Mouse (Mus musculus) cerebellum, postnatal 36 days (tissue): ENCODE results near the gene Zfp462.
A peak's percentile ranks its signal among the peaks of the same experiment; 100 is the strongest.

Experiments
- DNase-seq, 2 experiments: peaks; one replicate each; pipeline ENCODE4 v3.0.0; 2021 to 2022; ENCODE audit warnings: mixed read lengths in 2 of 2

The Zfp462 gene

DNA sequence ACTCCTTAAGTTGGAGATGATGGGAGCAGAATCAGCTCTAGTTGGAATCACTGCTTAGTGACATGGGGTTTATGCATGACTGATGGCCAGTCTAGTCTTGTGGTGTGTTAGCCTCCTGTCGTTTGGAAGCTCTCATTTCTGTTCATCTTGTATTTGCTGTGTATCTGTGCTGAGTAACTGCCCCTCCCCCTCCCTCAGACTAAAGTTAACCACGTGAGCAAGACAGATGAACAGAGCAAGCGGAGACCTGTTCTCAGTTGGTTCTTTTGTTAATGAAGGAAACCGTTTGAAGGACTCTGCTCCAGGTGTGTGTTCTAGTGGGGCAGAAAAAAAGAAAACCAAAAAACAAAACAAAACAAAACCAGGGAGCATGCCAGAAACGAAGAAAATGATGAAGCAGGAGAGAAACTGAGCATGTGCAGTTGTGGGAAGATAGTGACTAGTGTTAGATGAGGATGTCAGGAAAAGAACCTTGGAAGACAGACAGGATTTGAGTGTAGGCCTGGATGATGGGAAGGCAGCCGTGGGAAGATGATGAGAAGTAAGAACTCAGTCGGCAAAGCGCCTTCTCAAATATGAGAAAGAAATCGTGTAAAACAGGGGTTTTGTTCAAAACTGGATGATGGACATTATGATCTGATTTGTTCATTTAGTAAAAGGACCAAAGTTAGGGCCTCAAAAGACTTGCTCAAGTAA, 53.4 kb downstream of the Zfp462 start:
- DNase-seq: no peak

DNA sequence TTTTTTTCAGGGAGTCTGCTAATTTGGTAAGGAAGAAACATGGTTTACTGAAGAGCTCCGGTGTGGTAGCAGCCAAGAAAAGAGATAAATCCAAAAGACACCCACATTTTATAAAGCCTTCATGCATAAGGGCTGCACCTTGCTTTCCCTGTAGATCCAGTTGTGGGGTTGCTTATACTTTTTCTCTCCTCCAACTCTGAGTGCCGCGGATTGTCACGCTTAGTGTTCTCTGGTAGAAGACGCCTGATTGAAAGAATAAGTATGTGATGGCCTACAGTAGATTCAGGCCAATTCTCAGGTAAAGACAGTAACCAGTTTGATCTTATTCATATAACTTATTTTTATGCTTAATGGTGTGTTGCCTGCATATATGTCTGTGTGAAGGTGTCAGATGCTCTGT, 54.7 kb downstream of the Zfp462 start:
- DNase-seq: no peak

DNA sequence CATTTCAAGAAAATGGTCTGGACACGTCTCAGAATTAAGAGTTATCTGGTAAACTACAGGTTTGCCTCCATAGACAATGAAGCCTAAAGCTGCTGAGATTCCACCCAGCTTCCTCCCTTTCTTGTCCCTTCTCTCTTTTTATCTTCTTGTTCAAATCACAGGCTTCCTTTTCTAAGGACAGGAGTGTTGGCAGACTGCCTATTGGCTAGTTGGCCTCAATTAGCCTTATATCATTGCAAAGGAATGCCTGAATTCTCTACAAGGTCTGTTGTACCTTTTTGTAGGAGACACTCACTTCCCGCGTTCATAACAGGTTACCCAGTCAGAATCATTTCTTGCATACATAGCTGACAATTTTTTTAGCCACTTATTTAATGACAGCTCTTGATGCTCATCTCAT, 56.5 kb downstream of the Zfp462 start:
- peak in 1 of 2 experiments; percentile 23 for DNase-seq

DNA sequence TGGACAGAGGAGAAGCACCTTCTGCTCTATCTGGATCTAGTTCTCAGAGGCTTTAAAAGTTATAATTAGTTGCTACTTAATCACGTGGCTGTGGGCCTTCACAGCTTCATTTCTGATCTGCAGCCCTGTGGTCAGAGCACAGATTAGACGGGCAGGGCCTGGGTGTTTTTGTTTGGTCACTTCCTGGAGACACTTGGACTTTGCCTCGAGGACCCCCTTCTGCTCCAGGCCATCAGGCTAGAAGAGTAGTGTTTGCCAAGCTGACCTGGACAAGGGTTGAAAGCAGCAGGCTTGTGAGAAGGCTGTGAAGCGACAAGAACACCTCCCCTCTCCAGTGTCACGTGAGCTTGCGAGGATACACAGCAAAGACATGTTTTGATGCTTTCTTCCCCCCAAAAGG, 58.3 kb downstream of the Zfp462 start:
- DNase-seq: no peak

DNA sequence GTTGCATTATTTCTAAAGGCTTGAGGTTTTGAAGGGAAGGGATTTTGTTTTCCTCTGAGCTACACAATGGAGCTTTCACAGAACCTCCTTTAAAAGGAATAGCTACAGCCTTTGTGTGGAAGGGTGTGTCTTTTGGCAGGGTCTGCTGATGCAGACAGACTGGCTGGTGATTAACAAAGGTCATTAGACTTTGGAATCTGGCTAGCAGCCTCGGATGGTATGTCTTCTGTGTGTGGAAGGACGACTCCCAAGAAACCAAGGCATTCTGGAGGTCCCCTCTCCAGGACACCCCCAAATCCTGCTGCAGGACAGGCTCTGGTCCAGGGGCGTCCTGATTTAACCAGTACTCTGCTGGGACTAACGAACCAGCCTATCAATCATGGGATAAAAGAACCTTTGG, 60.2 kb downstream of the Zfp462 start:
- DNase-seq: peak in 1 of 2 experiments; percentile 34

DNA sequence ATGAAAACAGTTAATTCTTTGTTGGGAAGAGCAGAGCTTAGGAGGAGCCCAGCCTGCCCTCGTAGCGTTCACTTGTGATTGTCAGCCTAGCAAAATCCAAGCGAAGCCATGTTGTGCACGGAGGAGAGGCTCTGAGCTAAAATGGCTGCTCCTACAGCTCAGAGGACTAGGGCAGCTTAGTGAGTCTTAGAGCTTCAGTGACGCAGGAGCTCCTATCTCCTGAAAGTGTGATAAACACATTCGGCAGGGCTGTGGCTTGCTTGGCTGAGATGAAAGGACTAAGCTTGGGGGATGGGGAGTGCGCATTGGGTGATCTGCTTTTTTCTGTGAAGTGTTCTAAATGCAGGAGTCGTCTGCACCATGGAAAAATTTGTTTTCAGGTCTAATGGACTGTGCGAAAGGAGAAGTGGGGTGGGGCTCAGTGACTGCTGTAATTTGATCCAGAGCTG, 60.7 kb downstream of the Zfp462 start:
- DNase-seq: peak; percentile 31 to 40

DNA sequence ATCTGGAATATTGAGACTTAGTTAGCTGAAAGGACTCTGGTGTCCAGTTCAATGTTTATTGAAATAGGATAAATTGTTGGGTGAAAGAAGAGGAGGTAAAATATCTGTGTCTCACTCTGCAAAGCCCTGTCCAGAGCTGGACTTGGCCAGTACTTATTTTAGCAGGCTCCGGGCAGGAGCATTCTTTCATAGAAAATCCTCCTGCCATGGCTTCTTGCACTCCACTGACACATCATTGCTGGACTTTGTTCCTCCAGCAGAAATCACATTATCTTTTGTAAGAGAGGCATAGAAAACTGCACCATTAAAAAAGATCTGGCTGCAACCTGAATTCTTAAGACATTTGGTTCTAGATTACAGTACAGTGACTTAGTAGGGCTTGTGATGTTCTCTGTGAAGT, 61.2 kb downstream of the Zfp462 start:
- no peak for DNase-seq

DNA sequence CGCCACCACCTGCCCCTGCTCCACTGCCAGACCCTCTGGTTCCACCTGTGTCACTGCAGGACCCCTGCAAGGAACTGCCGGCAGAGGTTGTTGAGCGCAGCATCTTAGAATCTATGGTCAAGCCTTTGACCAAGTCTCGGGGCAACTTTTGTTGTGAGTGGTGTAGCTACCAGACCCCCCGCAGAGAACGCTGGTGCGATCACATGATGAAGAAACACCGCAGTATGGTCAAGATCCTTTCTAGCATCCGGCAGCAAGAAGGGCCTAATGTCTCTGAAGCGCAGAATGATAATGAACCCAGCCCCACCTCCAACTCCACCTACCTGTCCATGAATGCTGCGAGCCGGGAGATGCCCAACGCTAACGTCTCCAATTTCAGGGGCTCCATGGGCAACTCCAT, 63.8 kb downstream of the Zfp462 start:
- DNase-seq: no peak

DNA sequence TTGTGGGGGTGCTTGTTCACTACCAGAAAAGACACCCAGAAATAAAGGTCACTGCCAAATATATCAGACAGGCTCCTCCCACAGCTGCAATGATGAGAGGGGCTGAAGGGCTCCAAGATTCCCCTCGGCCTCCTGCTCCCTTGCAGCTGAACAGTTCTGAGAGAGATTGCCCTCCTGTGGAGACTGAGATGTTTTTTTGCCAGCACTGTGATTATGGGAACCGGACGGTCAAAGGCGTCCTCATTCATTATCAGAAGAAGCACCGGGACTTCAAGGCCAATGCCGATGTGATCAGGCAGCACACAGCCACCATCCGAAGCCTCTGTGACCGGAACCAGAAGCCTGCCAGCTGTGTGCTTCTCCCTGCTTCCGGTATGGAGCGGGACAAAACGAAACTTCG, 66.5 kb downstream of the Zfp462 start:
- DNase-seq: no peak

DNA sequence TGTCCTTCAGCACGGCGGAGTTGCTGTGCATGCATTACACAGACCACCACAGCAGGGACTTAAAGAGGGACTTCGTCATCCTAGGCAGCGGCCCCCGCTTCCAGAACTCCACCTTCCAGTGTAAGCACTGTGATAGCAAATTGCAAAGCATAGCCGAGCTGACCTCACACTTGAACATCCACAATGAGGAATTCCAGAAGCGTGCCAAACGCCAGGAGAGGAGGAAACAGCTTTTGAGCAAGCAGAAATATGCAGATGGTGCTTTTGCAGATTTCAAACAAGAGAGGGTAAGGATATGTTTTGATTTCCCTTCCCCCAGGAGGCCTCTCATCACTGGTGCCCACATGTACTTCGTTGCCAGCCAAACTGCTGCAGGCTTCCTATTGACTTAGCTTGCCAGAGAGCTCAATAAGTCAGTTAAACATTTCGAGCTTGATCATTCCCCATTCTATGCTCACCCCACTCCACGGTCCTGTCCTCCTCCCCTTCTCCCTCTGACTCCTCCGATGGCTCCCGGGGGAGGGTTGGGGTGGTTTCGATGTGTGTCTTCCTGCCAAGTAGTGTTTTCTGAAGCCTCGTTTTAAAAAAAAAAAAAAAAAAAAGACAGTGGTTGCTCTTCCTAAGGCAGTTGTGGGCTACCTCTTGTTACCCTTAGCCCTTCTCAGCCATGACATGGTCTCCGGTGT, 68.9 kb downstream of the Zfp462 start:
- no peak for DNase-seq

DNA sequence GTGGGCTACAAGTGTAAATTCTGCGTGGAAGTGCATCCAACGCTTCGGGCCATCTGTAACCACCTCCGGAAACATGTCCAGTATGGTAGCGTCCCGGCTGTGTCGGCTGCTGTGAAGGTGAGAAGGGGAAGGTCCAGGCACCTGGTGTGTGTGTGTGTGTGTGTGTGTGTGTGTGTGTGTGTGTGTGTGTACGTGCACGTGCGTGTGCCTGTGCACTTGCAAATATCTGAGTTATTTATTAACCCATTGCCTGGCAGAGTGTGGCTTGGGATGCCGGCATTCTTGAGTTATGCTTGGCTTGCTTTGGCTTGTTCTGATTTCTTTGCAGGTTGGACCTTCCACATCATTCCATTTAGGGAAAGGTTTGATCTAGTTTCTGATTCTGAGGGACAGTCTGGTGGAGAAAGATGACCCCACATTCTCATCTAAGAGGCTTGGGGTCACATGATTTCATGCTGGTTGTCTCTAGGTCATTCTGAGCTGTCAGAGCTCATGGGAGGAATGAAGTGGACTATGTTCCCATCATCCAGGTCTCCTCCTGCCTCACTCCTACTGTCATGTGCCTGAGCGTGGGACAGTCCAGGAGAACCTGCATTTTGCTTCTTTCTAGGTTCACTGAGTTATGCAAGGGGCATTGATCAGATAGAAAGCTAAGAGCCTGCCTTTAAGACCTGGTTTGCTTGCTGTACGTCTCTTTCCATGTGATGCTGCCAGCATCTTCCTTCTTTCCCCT, 70.0 kb downstream of the Zfp462 start:
- no peak for DNase-seq

DNA sequence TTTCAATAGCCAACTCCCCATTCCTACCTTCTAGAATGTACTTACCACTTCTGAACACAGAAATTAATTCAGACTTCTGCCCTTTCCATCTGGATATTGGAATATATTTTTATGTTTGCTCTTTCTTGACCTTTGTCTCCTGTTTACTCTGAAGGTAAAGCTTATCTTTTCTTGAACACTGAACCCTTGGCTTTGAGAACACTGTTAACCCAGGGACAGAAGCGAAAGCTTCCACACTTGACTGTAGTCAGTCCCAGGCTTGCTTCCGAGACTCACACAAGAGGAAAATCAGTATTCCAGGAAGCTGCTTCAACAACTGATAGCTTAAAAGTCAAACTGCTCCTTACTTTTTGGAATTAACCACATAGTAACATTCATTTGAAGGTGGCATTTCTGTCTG, 70.7 kb downstream of the Zfp462 start:
- DNase-seq: no peak

DNA sequence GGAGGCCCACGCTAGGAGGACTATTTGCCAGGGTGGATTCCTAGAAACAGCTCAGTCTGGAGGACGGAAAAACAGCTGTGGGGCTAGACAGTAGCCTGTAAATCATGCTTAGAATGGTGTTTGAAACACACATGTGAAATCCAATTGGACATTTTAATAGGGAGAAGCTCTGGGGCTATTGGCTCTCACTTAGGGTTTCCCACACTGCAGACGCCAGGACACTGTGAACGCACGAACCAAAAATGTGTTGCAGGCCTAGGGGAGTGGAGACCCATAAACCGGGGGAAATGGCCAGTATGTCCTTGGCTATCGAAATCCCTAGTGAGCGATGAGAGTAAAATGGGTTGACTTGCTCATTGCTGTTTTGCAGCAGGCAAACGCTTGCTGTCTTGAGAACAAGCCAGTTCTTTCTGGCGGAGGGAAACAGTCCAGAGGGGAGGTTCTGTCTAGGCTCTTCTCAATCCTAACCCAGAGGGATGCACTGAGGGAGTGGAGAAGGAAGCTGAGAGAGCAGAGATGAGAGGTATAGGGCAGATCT, 81.3 kb downstream of the Zfp462 start:
- no peak for DNase-seq

DNA sequence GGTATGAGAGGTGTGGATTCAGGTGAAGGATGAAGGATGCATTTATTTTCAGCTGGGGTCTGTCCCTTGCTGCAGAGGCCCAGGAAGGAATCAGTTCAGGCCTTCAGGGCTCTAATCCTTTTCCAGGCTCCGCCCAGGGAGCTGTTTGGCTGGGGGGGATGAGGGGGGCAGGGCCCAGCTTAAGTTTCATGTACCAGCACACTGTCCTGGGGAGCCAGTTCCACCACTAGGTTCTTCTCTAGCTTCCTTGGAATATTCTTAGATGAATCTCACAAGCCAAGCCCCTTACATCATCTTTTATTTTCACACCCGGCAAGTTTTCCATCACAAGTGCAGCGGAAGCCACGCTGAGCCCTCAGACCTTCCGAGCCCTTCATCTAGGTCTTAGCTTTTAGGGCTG, 85.6 kb downstream of the Zfp462 start:
- no peak for DNase-seq

DNA sequence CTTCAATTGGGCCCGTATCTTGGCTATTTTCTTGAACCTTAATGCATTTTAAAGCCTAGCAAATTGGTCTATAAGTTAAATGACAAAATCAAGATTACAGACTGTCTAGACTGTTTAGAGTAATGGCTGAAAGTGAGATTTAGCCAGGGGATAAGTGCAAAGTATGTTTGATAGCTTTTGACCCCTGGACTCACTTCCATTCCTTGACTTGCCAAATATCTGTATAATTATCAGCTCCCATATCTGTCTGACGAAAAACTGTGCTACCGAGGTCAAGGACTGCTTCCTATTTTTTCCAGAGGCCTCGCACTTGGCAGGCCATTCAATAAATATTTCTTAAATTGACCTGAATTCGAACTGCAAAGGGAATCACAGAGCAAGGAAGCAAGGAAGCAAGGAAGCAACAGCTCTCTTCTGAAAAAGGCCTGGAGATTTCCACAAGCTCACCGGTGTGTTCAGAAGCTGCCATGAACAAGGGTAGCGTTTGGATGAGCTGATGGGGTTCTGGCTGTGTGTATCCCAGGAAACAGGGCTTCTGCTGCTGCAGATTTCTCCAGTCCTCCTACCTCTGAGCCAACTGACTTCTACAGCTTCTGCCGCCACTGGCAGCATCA, 87.6 kb downstream of the Zfp462 start:
- DNase-seq: no peak

DNA sequence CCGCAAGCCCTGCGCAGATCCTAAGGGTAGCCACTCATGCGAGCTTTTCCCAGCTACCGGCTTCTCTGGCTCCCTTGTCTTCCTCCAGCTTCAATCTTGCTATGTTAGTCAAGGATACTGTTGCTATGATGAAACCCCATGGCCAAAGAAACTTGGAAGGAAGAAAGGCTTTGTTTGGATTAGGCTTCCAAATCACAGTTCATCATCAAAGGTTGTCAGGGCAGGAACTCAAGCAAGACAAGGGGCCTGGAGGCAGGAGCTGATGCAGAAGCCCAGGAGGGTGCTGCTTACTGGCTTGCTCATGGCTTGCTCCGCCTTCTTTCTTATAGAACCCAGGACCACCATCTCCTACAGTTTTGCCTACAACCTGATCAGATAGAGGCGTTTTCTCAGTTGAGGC, 88.6 kb downstream of the Zfp462 start:
- DNase-seq: no peak

DNA sequence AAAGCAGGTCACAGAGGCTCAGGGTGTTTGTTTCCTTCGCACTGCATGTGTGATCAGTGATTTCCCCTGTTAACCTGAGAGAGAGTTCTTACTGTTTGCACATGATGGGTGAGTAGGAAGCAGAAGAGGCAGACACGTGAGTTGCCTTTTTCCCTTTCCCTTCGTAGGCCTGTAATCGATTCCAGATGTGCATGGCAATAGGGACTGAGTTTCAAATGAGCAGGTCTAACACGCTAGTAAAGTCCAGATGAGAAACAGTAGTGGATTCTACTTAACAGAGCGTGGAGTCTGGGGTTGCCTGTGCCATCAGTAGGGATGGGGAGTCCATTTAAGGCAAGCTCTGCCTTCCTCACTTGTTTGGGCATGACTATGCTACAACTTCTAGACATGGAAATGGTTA, 93.3 kb downstream of the Zfp462 start:
- no peak for DNase-seq

DNA sequence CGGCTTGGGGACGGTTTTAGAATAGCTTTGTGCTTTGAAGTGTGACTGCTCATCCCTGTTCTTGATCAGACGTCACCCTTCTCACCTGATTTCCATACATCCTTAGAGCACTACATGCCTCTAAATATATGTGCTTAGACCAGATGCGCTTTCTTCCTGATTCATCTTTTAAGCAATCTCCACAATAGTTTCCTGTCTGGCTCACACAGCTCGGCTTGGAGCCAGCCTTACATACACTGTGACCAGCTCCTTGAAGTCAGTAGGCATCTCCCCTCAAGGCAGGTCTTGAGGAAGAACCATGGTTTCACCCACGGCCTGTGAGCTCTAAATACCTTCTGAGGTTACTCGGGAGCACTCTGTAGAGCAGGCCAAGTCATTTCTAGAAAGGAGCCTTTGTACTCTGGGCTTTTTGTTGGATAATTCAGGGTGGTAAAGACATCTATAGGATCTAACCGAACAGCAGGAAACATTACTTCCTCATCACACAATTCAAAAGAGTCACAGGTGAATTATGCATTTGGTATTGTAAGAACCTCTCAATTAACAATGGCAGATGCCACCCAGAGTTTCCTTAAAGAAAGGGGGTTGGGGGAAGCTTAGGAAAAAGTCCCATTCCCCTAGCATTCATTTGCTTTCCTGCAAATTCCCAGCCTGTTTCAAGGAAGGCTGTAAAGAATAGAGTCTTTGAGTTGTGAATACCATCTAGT, 95.6 kb downstream of the Zfp462 start:
- no peak for DNase-seq

DNA sequence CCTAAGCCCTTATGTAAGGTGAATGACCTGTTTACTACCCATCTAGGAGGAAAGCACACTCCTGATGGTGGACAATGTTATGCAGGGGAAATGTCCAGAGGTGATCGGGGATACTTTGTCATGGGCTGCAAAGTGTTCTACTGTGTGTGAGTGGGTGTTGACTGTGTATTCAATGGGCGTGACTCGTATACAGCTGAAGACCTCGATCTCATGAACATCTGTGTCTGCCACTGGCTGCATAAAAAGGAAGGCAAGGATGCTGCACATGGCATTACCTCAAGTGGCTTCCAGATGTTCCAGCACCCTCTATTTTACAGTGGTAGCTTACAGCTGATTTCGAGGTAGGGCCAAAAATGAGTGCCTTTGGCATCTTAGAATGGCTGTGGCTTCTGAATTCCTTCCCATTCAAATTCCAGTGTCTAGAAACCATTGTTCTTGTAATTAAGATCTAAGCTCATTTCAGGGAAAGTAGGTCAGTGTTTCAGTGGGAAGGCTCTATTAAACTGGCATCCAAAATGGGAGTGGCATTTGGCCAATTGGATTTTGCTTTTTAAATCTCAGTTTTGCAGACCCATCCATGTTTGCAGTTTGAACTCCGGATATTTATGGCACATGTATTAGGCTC, 96.4 kb downstream of the Zfp462 start:
- DNase-seq: no peak

DNA sequence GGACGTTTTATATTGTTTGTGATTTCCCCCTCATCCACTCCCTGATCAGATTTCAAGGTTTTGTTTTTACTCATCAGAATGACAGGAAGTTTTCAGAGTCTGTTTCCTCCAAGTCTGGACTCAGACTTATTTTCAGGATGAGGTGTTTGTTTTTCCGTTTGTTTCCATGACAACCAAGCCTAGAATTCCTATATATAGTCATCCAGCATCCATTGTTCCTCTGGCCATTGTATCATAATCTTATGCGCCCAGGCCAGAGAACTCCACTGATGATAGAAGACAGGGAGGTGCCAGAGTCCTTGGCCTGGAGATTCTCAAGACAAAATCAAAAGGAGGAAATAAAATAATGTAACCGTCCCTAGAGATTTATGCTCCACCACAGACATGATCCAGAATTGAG, 97.7 kb downstream of the Zfp462 start:
- no peak for DNase-seq

DNA sequence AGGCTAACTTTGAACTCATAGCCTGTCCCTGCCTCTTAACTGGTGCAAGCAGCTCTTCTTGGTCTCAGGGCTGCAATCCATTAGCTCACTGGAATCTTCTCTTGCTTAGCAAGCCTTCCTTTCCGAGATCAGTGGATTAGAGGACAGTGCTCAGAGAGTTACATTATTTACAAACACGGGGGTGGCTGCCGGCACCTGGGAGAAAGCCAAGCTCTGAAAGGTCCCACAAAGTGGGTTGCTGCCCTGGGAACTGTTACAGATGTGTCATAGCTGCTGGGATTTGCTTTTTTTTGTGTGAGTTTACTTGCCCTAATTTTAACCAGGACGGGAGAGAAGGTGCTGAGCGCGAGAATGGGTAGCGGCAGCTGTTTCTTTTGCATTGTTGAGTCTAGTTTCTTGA, 102.4 kb downstream of the Zfp462 start:
- DNase-seq: no peak

DNA sequence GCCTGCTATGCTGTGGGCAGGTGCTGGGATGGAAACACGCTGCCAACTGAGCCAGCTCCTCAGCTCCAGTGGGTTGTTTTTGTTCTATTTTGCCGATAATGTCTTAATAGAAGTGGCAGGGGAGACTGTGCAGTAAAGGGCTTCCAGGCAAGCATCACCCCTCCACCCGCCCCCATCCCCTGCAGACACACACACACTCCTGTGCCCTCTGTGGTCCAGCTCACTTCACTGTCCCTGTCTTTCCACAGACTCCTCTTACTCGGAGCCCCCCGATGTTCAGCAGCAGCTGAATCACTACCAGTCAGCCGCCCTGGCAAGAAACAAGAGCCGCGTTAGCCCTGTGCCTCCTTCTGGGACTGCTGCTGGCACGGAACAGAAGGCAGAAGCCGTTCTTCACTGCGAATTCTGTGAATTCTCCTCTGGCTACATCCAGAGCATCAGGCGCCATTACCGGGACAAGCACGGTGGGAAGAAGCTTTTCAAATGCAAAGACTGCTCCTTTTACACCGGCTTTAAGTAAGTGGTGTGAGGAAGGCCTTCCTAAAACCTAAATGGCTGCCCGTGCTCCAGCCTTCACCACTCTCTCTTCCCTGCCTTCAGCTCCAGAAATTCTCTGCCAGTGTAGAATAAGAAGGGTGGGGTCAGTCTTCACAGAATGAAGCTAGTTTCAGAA, 105.2 kb downstream of the Zfp462 start:
- peak; percentile 18 to 19 for DNase-seq
